Mouse (Mus musculus): ENCODE results near the gene Ccdc77.

DNA sequence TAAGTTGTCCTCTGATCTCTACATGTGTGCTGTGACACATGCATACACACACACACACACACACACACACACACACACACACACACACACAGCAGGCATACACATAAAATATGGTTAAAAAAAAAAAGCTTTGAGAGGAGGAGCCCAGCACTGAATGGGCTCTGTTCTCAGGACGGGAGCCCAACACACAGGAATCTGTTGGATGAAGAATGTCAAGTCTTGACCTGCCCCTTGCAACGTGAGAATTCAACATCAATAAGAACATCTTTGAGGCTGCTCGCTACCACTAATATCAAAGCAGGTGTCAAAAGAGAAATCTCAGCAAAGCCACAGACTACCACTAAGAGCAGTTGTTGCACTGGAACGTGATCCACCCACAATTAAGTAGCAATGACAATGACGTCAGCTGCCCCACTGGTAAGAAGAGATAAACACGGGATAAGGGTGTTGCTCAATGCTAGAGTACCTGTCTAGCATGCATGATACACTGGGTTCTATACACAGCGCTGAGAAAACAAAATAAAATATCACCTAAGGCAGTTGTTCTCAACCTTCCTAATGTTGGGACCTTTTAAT, 87.2 kb downstream of the Ccdc77 start:
- TF ChIP-seq CTCF (IDR thresholded peaks at IDR 0.05; ENCODE audit: low read depth, low read length): no peak
- TF ChIP-seq POLR2A (IDR thresholded peaks at IDR 0.05; ENCODE audit: insufficient read depth, low read length): no peak

Measured in ES-Bruce4 (cell line).